Mouse (Mus musculus): ENCODE data around the gene Plcd4.

- no peak for TF ChIP-seq GATA1 (IDR thresholded peaks at IDR 0.05; ENCODE audit: low read length)
- no peak; the same call in 2 of the 3 replicates for TF ChIP-seq TAL1 (IDR thresholded peaks at IDR 0.05; ENCODE audit: low read length)
Measured at GRCm38 (mm10) chr1:74584616-74585398, 42.1 kb downstream of the Plcd4 start.
